Mouse (Mus musculus) retina, postnatal 7 days (tissue): ENCODE data around the gene Ric3.

Experiments used
- DNase-seq: peaks from one replicate; pipeline ENCODE4 v3.0.0-alpha.2; 2012; ENCODE audit warnings: low read depth, low spot score

Gene Ric3

GRCm38 (mm10) chr7:109050831-109051230, 32.3 kb downstream of the Ric3 start:
- no peak for DNase-seq

DNA sequence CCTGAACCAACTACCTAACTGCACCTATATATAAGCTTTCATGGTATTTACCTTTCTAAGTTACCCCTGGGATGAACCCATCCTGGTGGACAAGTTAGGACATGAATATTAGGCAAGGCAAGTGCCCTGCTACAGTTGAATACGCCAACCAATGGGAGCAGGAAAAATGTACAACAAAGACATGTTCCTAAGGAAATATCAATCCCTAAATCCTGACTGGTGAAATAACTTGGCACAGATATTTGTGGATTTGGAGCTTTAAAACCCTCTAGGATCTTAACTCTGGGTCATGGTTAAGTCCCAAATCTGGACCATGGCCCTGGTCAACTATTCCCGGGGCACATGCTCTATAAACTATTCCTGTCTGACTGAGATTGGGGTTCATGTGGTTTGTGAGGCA, 37.3 kb downstream of the Ric3 start:
- DNase-seq: no peak

DNA sequence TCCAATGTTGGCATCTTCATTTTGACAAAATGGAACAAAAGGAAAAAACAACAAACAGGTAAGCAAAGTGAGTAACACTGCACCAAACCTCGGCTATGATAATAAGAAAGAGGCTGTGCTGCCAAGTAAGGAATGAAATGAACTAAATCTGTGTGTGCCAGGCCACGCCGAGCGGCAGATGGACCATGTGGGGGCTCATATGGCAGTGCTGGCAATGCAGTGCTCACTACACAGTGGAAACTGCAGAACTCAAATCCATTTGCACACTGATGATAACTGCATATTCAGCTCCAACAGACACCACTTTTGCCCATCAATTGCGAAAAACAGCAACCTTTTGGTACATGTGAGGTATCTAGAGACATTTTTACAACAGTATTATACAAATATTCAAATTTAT, 43.7 kb downstream of the Ric3 start:
- no peak for DNase-seq

DNA sequence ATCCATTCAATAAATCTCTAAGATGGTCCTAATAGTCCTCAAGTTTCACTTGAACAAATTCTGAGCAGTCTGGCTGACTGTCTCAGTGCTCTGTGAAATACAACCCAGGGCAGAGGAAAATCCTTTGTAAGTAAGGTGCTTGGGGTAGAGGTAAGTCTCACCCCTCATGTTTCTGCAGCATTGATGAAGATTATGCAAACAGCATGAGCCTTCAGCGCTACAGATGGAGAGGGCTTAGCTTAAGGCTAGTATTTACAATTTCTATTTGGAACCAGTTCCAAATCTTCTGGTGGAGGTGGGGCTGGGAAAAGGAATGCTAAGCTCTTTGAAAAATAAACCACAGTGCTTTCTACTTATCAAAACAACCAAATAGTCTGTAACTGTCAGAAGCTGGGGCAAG, 44.1 kb downstream of the Ric3 start:
- DNase-seq: no peak

DNA sequence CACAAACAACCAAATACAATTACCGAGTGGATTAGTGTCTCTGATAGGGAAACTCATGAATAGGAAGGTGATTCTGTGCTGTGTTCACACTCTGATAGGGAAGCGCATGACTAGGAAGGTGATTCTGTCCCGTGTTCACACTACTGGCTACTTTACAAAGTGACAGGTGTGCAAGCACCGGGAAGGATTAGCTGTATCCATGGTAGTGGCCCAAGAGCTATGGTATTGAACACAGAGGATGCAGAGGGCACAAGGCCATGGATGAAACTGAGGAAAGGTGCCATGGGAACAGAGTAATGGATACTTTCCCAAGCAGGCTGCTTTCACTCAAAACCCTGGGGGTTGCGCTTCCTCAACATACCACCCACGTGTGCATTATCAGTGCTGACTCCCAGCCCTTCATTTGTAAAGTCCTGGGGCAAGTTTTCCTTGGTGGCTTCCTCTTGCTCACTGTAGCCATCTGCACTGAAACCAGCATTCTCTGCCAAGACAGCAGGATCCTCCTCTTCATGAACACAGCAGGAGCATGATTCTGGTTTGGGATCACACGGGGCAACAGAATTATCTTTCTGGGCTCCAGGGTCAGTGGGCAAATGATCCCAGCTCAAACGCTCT, 44.9 kb downstream of the Ric3 start:
- DNase-seq: no peak

- no peak for DNase-seq
Measured at GRCm38 (mm10) chr7:109032054-109032453, 51.1 kb downstream of the Ric3 start.

DNA sequence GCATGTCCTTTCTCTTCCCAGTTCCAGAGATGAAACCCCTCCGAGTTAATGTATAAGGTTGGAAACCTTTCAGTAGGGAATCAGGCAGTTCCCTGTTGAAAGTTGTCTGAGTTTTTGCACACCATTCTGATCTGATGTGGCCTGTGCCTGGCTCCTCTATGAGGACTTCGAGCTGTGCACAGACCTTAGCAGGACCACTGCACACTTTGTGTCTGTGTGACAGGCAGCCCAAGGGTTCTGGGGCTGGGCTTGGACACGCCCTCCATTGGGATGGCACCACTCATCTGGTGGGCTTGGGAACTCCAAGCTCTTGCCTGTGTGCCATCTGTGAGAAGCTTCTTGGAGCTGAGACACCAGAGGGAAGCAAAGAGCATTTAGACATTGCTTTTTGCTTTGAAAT, 51.8 kb downstream of the Ric3 start:
- DNase-seq: no peak

DNA sequence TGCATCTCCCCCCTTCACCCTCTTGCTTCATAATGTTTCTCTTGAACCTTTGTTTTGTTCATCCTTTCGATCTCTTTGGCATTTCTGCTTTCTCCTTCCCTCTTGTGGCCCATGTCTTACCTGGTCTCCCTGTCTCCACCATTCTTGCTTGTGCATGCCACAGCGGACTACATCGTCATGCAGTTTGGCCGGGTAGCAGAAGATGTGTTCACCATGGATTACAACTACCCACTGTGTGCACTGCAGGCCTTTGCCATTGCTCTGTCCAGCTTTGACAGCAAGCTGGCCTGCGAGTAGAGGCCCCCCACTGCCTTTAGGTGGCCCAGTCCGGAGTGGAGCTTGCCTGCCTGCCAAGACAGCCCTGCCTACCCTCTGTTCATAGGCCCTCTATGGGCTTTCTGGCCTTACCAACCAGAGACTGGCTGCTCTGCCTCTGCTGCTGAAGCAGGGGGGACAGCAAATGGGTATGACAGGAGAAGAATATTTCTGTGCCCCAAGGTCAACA, 53.1 kb downstream of the Ric3 start:
- no peak for DNase-seq

DNA sequence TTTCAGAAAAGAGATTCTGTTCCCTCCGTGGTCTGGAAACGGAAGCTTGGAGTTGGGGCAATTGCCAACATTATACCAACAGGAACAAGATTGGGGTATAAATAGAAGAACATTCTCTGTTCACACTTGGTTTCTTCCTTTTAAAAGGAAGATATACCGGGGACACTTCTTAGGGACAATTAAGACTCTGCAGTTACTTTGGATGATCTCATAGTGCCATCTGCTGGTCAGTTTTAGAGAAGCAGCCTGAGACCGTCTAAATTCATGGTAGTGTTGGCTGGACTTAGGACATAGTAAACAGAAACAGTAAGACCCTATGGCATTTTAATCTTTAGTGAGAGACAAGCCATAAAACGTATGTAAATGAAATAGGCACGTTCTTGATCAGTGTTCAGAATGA, 54.9 kb downstream of the Ric3 start:
- DNase-seq: peak; percentile 60

DNA sequence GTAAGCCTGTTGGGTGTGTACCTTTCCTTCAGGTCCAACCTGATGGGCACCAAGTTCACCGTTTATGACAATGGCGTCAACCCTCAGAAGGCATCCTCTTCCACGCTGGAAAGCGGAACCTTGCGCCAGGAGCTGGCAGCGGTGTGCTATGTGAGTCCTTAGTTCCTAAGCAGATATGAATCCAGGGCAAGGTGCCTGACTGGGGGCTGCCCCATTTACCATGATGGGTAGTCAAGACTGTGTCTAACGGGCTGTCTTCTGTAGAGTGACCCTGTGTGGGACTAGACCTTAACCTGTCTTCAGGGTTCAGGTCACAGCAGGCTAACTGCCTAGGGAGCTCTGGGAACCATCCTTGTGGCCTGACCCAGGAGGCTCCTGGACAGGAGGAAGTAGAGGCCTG, 55.4 kb downstream of the Ric3 start:
- DNase-seq: no peak

GRCm38 (mm10) chr7:109026976-109027375, 56.2 kb downstream of the Ric3 start:
- no peak for DNase-seq

- no peak for DNase-seq
Measured at GRCm38 (mm10) chr7:109025743-109026142, 57.4 kb downstream of the Ric3 start.

- DNase-seq: peak; percentile 60
Measured at GRCm38 (mm10) chr7:109021428-109021827, 61.7 kb downstream of the Ric3 start.

- DNase-seq: no peak
Measured at GRCm38 (mm10) chr7:109019243-109019642, 63.9 kb downstream of the Ric3 start.

- no peak for DNase-seq
Measured at GRCm38 (mm10) chr7:109016378-109016923, 66.7 kb downstream of the Ric3 start.

GRCm38 (mm10) chr7:109014851-109015250, 68.3 kb downstream of the Ric3 start:
- no peak for DNase-seq

GRCm38 (mm10) chr7:109012998-109013625, 70.0 kb downstream of the Ric3 start:
- no peak for DNase-seq

GRCm38 (mm10) chr7:109012575-109012974, 70.6 kb downstream of the Ric3 start:
- DNase-seq: no peak

GRCm38 (mm10) chr7:109011596-109012180, 71.4 kb downstream of the Ric3 start:
- no peak for DNase-seq

DNA sequence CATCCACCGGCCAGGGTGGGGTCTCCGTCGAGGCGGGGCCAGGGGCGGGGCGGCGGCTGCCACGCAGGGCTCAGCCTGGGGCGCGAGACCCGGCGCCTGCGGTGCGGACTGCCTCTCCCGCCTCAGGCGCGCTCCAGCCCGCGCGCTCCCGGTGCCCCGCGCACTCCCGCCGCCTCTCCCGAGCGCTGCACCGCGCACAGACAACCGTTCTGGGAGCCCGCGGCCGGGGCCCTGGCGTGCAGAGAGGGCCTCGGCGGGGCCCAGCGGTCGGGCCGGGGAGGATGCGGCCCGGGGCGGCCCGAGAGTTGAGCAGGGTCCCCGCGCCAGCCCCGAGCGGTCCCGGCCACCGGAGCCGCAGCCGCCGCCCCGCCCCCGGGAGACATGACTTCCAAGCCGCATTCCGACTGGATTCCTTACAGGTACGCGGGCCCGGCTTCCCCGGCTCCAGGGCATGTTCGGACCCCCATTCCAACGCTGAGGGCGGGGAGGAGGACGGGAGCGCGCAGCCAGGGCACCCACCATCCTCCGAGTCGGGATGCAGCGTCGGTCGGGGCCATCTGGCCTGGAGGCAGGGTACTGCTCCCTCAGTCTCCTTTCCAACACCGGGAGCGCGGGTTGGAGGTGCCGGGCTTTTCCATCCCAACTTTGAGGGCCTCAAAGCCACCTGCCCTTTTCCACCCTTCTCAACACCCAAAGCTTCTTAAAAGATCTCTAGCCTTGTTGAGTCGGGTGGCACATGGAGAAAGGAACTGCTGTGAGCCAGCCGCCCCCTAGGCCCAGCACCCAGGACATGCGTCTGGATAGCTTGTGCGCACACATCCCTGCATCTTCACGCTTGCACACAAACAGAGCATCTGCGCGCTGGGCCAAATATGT, 72.2 kb downstream of the Ric3 start:
- peak; percentile 16 for DNase-seq

- no peak for DNase-seq
Measured at GRCm38 (mm10) chr7:109009260-109009659, 73.9 kb downstream of the Ric3 start.

DNA sequence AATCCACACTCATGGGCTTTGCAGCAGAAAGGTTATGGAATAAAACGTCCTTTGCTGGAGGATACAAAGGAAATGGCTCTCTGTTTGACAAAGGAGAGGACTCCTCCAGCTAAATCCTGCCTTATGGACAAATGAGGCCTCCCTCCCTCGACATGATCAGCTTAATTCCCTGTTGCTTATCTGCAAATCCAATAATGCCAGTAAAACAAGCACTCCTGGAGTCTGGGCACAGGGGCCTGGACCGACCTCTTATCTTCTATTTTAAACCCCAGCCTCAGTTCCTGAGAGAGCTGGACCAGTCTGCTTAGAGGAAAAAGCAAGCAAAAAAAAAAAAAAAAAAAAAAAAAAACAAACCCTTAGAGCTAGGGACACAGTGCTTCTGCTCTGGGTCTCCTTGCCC, 79.5 kb downstream of the Ric3 start:
- peak; percentile 46 for DNase-seq
